Mouse (Mus musculus) heart, postnatal 0 days (tissue): Measurements from ENCODE around the gene Tnfrsf19. TPM values are rescaled to one million over a fixed set of nuclear protein-coding genes. Genes with fewer than 3 reads are reported as not detected.

ENCODE experiments used
- ATAC-seq: fragments of 200-750 bp; cut with Nextera tagmentation; 2 replicates; pipeline ENCODE4 v1.8.0; 2017; ENCODE audit warnings: low read depth, moderate number of reproducible peaks, moderate library complexity; ENCODE audit not compliant: insufficient read depth
- DNase-seq: peaks from one replicate; pipeline ENCODE4 v3.0.0-alpha.2; 2016; ENCODE audit warnings: low spot score
- H3K27ac ChIP-seq: fragments of 300-500 bp; sonication (generic); 2 replicates; pipeline ENCODE4 v1.5.1; 2014; ENCODE audit warnings: low read depth, mild to moderate bottlenecking
- H3K27me3 ChIP-seq: fragments of 300-500 bp; sonication (generic); 2 replicates; pipeline ENCODE4 v1.6.1; 2014; ENCODE audit warnings: low read length, mixed read lengths; ENCODE audit not compliant: control insufficient read depth, insufficient read depth
- H3K36me3 ChIP-seq: fragments of 300-500 bp; sonication (generic); replicated peaks from 2 replicates; pipeline ENCODE4 v1.6.1; 2014; ENCODE audit warnings: low read length, mixed read lengths; ENCODE audit not compliant: control insufficient read depth, insufficient read depth
- H3K4me1 ChIP-seq: fragments of 300-500 bp; sonication (generic); 2 replicates; pipeline ENCODE4 v1.6.1; 2014; ENCODE audit warnings: antibody characterized with exemption; ENCODE audit not compliant: control insufficient read depth, insufficient read depth
- H3K4me2 ChIP-seq: fragments of 300-500 bp; sonication (generic); 2 replicates; pipeline ENCODE4 v1.6.1; 2014; ENCODE audit warnings: low read depth, mild to moderate bottlenecking, low read length, moderate library complexity
- H3K4me3 ChIP-seq: fragments of 300-500 bp; sonication (generic); 2 replicates; pipeline ENCODE4 v1.5.1; 2014; ENCODE audit warnings: low read depth, low read length
- H3K9ac ChIP-seq: fragments of 300-500 bp; sonication (generic); replicated peaks from 2 replicates; pipeline ENCODE4 v1.6.1; 2014; ENCODE audit warnings: low read depth, low read length, mixed read lengths
- H3K9me3 ChIP-seq: fragments of 300-500 bp; sonication (generic); replicated peaks from 2 replicates; pipeline ENCODE4 v1.6.1; 2016; ENCODE audit warnings: low read length; ENCODE audit not compliant: control insufficient read depth
- CTCF ChIP-seq: IDR thresholded peaks from 2 replicates; pipeline ENCODE4 v1.5.1; 2016; ENCODE audit warnings: antibody characterized with exemption, control low read depth, low read depth
- EP300 ChIP-seq: IDR thresholded peaks from 2 replicates; pipeline ENCODE4 v1.6.1; 2016; ENCODE audit warnings: antibody characterized with exemption, low read depth
- WGBS: fragments of 180-500 bp; shearing (Covaris S2); extraction: QIAGEN DNeasy Blood & Tissue Kit; methylation state at CpG from one replicate; pipeline ENCODE4 v1.1.7; 2014; 5-methylcytosine and 5-hydroxymethylcytosine counted together
- polyA plus RNA-seq: library from polyadenylated mRNA; unstranded; fragments of >200 nt; fragmentation: Nextera tagmentation; extraction: Ambion mirVana; gene quantifications from 2 replicates; pipeline ENCODE4 v1.2.1, GENCODE M21; 2015
- total RNA-seq: library from RNA; depleted of rRNA; stranded (reverse); fragments of >200 nt; gene quantifications from 2 replicates; pipeline ENCODE4 v1.2.3, GENCODE M21; 2014; ENCODE audit warnings: low replicate concordance

Tnfrsf19 gene
- total and polyA plus RNA-seq, 2 experiments from 2014 or later = 6.4 to 7.0 TPM

- TF ChIP-seq EP300 = no peak
- TF ChIP-seq CTCF = no peak
- ATAC-seq = no peak
Measured at GRCm38 (mm10) chr14:61020968-61021367, 25.3 kb downstream of the Tnfrsf19 start.

GRCm38 (mm10) chr14:61019880-61020279 lies 26.4 kb downstream of the Tnfrsf19 start:
- Histone ChIP-seq H3K4me1 (no peaks in the 10 kb centered on the region; the same call in 1 of the 2 replicates), H3K4me3 (no peak overlapping the region), H3K4me2 (no peak overlapping the region), H3K9me3 (no peaks in the 10 kb centered on the region), H3K27ac (no peak overlapping the region), H3K36me3 (no peaks in the 10 kb centered on the region), H3K9ac (no peak overlapping the region), H3K27me3 (no peaks in the 10 kb centered on the region)
- TF ChIP-seq EP300 (no peak), CTCF (no peak)
- no peak for ATAC-seq
- no peak for DNase-seq
- 89% methylated on average over 1 of the region's 1 CpGs for WGBS

More at GRCm38 (mm10) chr14:61020968-61021367, 25.3 kb downstream of the Tnfrsf19 start:
- Histone ChIP-seq H3K9me3 (no peaks in the 10 kb centered on the region), H3K4me3 (no peak overlapping the region), H3K9ac (no peak overlapping the region), H3K36me3 (no peaks in the 10 kb centered on the region), H3K27ac (no peak overlapping the region), H3K4me1 (no peaks in the 10 kb centered on the region; the same call in 1 of the 2 replicates), H3K4me2 (no peak overlapping the region), H3K27me3 (no peaks in the 10 kb centered on the region)
- no peak for DNase-seq
- 59% methylated on average over 2 of the region's 2 CpGs for WGBS

GRCm38 (mm10) chr14:61014544-61014943 lies 31.7 kb downstream of the Tnfrsf19 start:
- no peak overlapping the region for H3K4me2 ChIP-seq
- no peaks in the 10 kb centered on the region for H3K9me3 ChIP-seq
- no peaks in the 10 kb centered on the region for H3K27me3 ChIP-seq
- H3K4me1 ChIP-seq = peaks cover 11% of the 10 kb centered on the region; the same call in 1 of the 2 replicates
- H3K9ac ChIP-seq = no peak overlapping the region
- DNase-seq (no peak), ATAC-seq (no peak)
- no peaks in the 10 kb centered on the region for H3K36me3 ChIP-seq
- no peak overlapping the region for H3K27ac ChIP-seq
- no peak overlapping the region for H3K4me3 ChIP-seq
- WGBS = 94% methylated on average over 15 of the region's 15 CpGs
- TF ChIP-seq EP300 = no peak
- TF ChIP-seq CTCF = no peak

GRCm38 (mm10) chr14:61012397-61012931 lies 33.8 kb downstream of the Tnfrsf19 start:
- Histone ChIP-seq H3K36me3 (no peaks in the 10 kb centered on the region), H3K9me3 (no peaks in the 10 kb centered on the region), H3K4me1 (peaks cover 11% of the 10 kb centered on the region; the same call in 1 of the 2 replicates), H3K27ac (peak overlapping the region; percentile 57; the same call in 1 of the 2 replicates), H3K4me3 (peak overlapping the region; percentile 38), H3K27me3 (no peaks in the 10 kb centered on the region), H3K4me2 (peak overlapping the region; percentile 67), H3K9ac (peak overlapping the region; percentile 47; the same call in 1 of the 2 replicates)
- ATAC-seq (peak; percentile 81), DNase-seq (peak; percentile 56)
- no peak for TF ChIP-seq EP300
- no peak for TF ChIP-seq CTCF
- WGBS = 1% methylated on average over 17 of the region's 17 CpGs

GRCm38 (mm10) chr14:61011621-61012174 lies 34.6 kb downstream of the Tnfrsf19 start:
- Histone ChIP-seq H3K27me3 (no peaks in the 10 kb centered on the region), H3K9ac (no peak overlapping the region), H3K9me3 (no peaks in the 10 kb centered on the region), H3K4me1 (peaks cover 11% of the 10 kb centered on the region; the same call in 1 of the 2 replicates), H3K36me3 (no peaks in the 10 kb centered on the region), H3K27ac (no peak overlapping the region), H3K4me2 (no peak overlapping the region), H3K4me3 (no peak overlapping the region)
- WGBS = 94% methylated on average over 8 of the region's 8 CpGs
- ATAC-seq (no peak), DNase-seq (no peak)
- no peak for TF ChIP-seq EP300
- no peak for TF ChIP-seq CTCF
